Mouse (Mus musculus): ENCODE measurements around the gene Zan. TPM values are rescaled to one million over a fixed set of nuclear protein-coding genes. Genes with fewer than 3 reads are reported as not detected.
A peak's percentile ranks its signal among the peaks of the same experiment; 100 is the strongest.

Gene Zan
- polyA plus RNA-seq, 1 experiment: not detected

DNA sequence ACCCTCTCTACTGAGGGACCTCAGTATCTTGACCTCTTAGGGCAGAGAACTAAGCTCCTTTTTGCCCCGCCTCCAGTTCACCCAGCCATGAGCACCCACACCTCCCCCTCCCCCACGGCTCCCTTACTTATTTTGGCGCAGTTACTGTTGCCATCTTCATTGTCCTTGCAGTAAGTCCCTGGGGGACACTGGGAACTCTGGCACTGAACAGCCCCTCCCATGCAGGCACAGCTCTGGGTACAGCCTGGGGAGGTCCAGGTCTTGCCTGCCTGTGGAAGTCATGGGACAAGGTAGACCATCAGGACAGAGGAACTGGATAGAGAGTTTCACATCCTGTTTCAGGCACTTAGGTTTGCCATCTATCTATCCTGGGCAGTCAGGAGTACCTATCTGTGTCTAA lies 66.8 kb downstream of the Zan start:
- H3K4me3 ChIP-seq (ENCODE audit: insufficient read depth, low read depth, low read length): no peak overlapping the region
- no peak overlapping the region for H3K27ac ChIP-seq (replicated peaks; ENCODE audit: low read depth, low read length)
- H3K4me1 ChIP-seq (ENCODE audit: control insufficient read depth, insufficient read depth, insufficient read length, low read length): no peaks in the 10 kb centered on the region

DNA sequence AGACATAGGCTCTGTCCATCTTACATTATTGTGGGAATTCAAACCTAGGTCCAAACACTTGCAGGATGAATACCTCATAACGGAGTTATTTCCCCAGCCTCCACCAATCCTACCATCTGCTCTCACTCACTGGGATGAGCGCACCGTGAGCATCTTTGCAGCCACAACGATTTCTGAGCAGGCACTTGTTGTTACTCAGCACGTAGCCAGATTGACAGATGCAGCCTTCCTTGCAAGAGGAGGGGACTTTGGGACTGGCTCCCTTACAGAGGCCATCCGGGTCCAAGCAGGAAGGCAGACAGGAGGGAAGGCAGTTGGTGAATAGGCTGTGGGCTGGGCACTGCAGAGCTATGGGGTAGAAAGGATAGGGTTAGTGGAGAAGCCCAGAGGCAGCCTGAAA lies 67.4 kb downstream of the Zan start:
- H3K27ac ChIP-seq (replicated peaks; ENCODE audit: low read depth, low read length): no peak overlapping the region
- no peak overlapping the region for H3K4me3 ChIP-seq (ENCODE audit: insufficient read depth, low read depth, low read length)
- H3K4me1 ChIP-seq (ENCODE audit: control insufficient read depth, insufficient read depth, insufficient read length, low read length): 0 out of 2 replicates have a peak, but pooled peaks cover 3% of the 10 kb centered on the region

DNA sequence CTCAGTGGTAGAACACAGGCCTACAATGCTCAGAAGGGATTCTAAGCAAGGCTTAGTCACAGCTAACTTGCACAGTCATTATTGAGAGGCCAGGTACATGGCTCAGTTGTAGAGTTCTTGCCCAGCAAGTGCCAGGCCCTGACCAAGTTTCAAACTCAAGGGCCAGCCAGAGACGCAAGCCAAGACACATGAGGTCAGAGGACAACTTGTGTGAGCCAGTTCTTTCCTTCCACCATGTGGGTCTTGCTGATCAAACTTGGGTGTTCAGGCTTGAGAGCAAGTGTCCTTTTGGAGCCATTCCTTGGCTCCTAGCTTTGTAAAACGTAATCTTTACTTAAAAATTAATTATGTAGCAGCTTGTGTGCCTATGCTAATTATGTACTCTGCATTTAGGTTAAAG lies 72.8 kb downstream of the Zan start:
- Histone ChIP-seq H3K4me1 (ENCODE audit: control insufficient read depth, insufficient read depth, insufficient read length, low read length) (peaks cover 3% of the 10 kb centered on the region; the same call in 1 of the 2 replicates), H3K4me3 (ENCODE audit: insufficient read depth, low read depth, low read length) (no peak overlapping the region), H3K27ac (replicated peaks; ENCODE audit: low read depth, low read length) (peak overlapping the region; percentile 91)

DNA sequence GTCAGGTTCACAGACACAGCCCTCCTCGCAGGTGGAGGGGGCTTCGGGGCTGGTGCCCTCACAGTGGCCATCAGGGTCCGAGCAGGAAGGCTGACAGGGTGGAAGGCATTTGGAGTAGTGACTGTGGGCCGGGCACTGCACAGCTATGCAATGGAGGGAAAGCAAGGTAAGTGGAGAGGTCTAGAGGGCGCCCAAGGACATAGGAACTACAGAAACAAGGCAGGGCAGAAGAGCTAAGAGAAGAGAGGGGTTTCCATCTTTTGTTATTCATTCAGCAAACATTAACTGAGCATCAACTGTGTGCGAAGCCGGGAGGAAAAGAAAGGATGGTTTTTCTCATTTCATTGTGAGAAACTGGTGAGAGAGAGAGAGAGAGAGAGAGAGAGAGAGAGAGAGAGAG lies 82.4 kb downstream of the Zan start:
- no peak overlapping the region for H3K4me3 ChIP-seq (ENCODE audit: insufficient read depth, low read depth, low read length)
- H3K4me1 ChIP-seq (ENCODE audit: control insufficient read depth, insufficient read depth, insufficient read length, low read length): no peaks in the 10 kb centered on the region
- H3K27ac ChIP-seq (replicated peaks; ENCODE audit: low read depth, low read length): no peak overlapping the region

- Histone ChIP-seq H3K4me1 (ENCODE audit: control insufficient read depth, insufficient read depth, insufficient read length, low read length) (no peaks in the 10 kb centered on the region), H3K27ac (replicated peaks; ENCODE audit: low read depth, low read length) (no peak overlapping the region), H3K4me3 (ENCODE audit: insufficient read depth, low read depth, low read length) (no peak overlapping the region)
These were observed 85.2 kb downstream of the Zan start for GRCm38 (mm10) chr5:137391641-137392040.

DNA sequence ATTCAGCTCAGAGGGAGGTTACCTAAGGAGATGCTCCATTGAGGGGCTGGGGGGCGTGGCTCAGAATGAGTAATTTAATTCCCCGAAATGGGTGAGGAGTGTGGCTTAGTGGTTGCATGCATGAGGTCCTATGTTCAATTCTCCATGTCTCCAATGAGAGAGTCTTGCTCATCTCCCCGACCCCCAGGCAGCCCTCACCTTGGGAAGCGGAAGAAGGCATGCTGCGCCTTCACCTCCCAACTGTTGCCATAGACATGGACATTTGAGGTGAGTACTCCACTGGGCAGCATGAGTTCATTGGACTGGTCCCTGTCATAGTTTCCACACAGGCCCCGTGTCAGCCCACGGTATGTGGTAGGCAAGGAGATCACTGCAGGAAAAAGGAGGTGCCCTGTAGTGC lies 90.2 kb downstream of the Zan start:
- H3K27ac ChIP-seq (replicated peaks; ENCODE audit: low read depth, low read length): no peak overlapping the region
- H3K4me3 ChIP-seq (ENCODE audit: insufficient read depth, low read depth, low read length): no peak overlapping the region
- H3K4me1 ChIP-seq (ENCODE audit: control insufficient read depth, insufficient read depth, insufficient read length, low read length): no peaks in the 10 kb centered on the region

DNA sequence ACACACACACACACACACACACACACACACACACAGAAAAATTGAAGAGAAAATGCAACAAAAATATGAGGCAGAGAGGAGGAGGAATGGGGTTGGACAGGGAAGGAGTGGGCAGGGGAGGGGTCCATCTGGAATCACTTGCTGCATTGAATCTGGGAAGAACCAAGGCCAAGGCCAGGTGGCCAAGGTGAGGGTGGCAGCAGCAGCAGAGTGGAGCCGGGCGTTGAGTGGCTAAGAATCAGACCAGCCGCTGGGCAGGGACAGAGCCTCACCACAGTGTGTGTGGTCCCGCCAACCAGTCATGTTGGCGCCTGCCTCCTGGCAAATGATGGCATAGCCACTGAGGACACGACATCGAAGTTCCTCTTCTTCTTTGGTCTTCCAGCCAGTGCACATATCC lies 93.4 kb downstream of the Zan start:
- H3K27ac ChIP-seq (replicated peaks; ENCODE audit: low read depth, low read length): no peak overlapping the region
- no peaks in the 10 kb centered on the region for H3K4me1 ChIP-seq (ENCODE audit: control insufficient read depth, insufficient read depth, insufficient read length, low read length)
- H3K4me3 ChIP-seq (ENCODE audit: insufficient read depth, low read depth, low read length): no peak overlapping the region

- 0 out of 2 replicates have a peak, but pooled peaks cover 2% of the 10 kb centered on the region for H3K4me1 ChIP-seq (ENCODE audit: control insufficient read depth, insufficient read depth, insufficient read length, low read length)
These were observed 95.7 kb downstream of the Zan start for GRCm38 (mm10) chr5:137381152-137381551.

GRCm38 (mm10) chr5:137377603-137378002 lies 99.3 kb downstream of the Zan start:
- H3K4me3 ChIP-seq (ENCODE audit: insufficient read depth, low read depth, low read length): no peak overlapping the region
- peaks cover 10% of the 10 kb centered on the region for H3K4me1 ChIP-seq (ENCODE audit: control insufficient read depth, insufficient read depth, insufficient read length, low read length)
- no peak overlapping the region for H3K27ac ChIP-seq (replicated peaks; ENCODE audit: low read depth, low read length)

More at GRCm38 (mm10) chr5:137381152-137381551, 95.7 kb downstream of the Zan start:
- H3K4me3 ChIP-seq (ENCODE audit: insufficient read depth, low read depth, low read length): no peak overlapping the region
- no peak overlapping the region for H3K27ac ChIP-seq (replicated peaks; ENCODE audit: low read depth, low read length)

- H3K4me1 ChIP-seq (ENCODE audit: control insufficient read depth, insufficient read depth, insufficient read length, low read length): peaks cover 10% of the 10 kb centered on the region
- no peak overlapping the region for H3K27ac ChIP-seq (replicated peaks; ENCODE audit: low read depth, low read length)
These were observed 99.7 kb downstream of the Zan start for GRCm38 (mm10) chr5:137377176-137377575.

GRCm38 (mm10) chr5:137376722-137377121 lies 100.1 kb downstream of the Zan start:
- Histone ChIP-seq H3K4me3 (ENCODE audit: insufficient read depth, low read depth, low read length) (no peak overlapping the region), H3K4me1 (ENCODE audit: control insufficient read depth, insufficient read depth, insufficient read length, low read length) (peaks cover 10% of the 10 kb centered on the region), H3K27ac (replicated peaks; ENCODE audit: low read depth, low read length) (no peak overlapping the region)

More at GRCm38 (mm10) chr5:137377176-137377575, 99.7 kb downstream of the Zan start:
- H3K4me3 ChIP-seq (ENCODE audit: insufficient read depth, low read depth, low read length): no peak overlapping the region

- Histone ChIP-seq H3K4me3 (ENCODE audit: insufficient read depth, low read depth, low read length) (no peak overlapping the region), H3K4me1 (ENCODE audit: control insufficient read depth, insufficient read depth, insufficient read length, low read length) (peaks cover 10% of the 10 kb centered on the region), H3K27ac (replicated peaks; ENCODE audit: low read depth, low read length) (no peak overlapping the region)
These were observed 100.7 kb downstream of the Zan start for GRCm38 (mm10) chr5:137376198-137376597.

DNA sequence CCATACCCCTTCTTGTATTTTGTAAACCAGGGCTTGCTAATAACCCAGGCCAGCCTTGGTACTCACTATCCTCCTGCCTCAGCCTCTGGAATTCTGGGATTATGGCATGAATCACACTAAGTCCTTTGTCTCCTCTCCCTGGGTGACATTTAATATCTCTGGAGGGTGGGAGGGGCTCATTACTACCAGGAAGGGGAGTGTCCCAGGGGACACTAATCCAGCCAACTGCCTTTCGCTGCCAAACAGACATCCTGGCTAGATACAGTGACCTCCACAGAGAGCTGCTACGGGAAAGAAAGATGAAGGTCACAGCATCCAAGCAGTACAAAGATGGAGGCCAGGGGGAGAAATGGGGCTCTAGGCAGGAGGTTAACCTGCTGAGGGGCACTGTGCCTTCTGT lies 101.2 kb downstream of the Zan start:
- no peak overlapping the region for H3K4me3 ChIP-seq (ENCODE audit: insufficient read depth, low read depth, low read length)
- peaks cover 10% of the 10 kb centered on the region for H3K4me1 ChIP-seq (ENCODE audit: control insufficient read depth, insufficient read depth, insufficient read length, low read length)
- no peak overlapping the region for H3K27ac ChIP-seq (replicated peaks; ENCODE audit: low read depth, low read length)

DNA sequence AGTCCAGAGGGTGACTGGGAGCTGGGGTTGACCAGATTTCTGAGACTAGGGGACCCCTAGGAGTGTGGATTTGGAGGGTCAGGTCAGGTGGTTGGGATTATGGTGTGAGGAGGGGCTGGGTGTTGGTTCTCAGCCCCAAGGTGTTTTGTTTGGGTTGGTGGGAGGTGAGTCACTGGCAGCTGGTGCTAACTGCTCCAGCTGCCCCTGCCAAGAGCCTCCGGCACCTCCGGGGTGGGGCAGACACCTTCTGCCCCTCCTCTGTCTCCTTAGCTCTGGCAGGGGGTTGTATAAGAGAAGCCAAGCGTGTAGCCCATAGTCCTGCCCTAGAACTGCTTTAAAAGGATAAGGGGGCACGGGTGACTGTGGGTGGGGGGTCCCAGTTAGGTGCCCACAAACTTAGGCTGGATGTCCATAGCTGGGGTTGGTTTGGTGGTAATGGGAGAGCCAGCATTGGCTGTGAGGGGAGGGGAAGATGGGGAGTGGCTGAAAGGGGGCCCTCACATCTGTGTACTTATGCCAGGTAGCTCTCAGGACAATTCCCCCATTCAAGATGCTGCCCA lies 102.3 kb downstream of the Zan start:
- Histone ChIP-seq H3K4me3 (ENCODE audit: insufficient read depth, low read depth, low read length) (no peak overlapping the region), H3K27ac (replicated peaks; ENCODE audit: low read depth, low read length) (no peak overlapping the region), H3K4me1 (ENCODE audit: control insufficient read depth, insufficient read depth, insufficient read length, low read length) (peaks cover 10% of the 10 kb centered on the region)

- Histone ChIP-seq H3K4me1 (ENCODE audit: control insufficient read depth, insufficient read depth, insufficient read length, low read length) (peaks cover 10% of the 10 kb centered on the region), H3K4me3 (ENCODE audit: insufficient read depth, low read depth, low read length) (no peak overlapping the region), H3K27ac (replicated peaks; ENCODE audit: low read depth, low read length) (no peak overlapping the region)
These were observed 103.4 kb downstream of the Zan start for GRCm38 (mm10) chr5:137373371-137373950.

GRCm38 (mm10) chr5:137369665-137370064 lies 107.2 kb downstream of the Zan start:
- Histone ChIP-seq H3K27ac (replicated peaks; ENCODE audit: low read depth, low read length) (no peak overlapping the region), H3K4me3 (ENCODE audit: insufficient read depth, low read depth, low read length) (no peak overlapping the region), H3K4me1 (ENCODE audit: control insufficient read depth, insufficient read depth, insufficient read length, low read length) (peaks cover 4% of the 10 kb centered on the region)

Measured in brown adipose tissue, adult 24 weeks (tissue).